Mouse (Mus musculus) myocyte (in vitro differentiated cells): ENCODE results near the gene Akap13.
A peak's percentile ranks its signal among the peaks of the same experiment; 100 is the strongest.

Experiments
- E2F4 ChIP-seq: IDR thresholded peaks from one replicate; pipeline ENCODE4 v1.6.1; 2011; ENCODE audit warnings: mild to moderate bottlenecking, control low read depth, moderate library complexity; ENCODE audit not compliant: insufficient read depth
- MAX ChIP-seq: IDR thresholded peaks from one replicate; pipeline ENCODE4 v1.6.1; 2011; ENCODE audit warnings: low read depth, mild to moderate bottlenecking, control low read depth
- MYOD1 ChIP-seq, 3 experiments: IDR thresholded peaks; one replicate each; pipeline ENCODE4 v1.6.1; 2011; ENCODE audit warnings: control low read depth in 2 of 3, low read depth in 2 of 3, mild to moderate bottlenecking in 2 of 3, moderate library complexity in 1 of 3; ENCODE audit not compliant: insufficient read length in 2 of 3, control insufficient read depth in 1 of 3
- MYOG ChIP-seq, 3 experiments: IDR thresholded peaks; one replicate each; pipeline ENCODE4 v1.6.1; 2011; ENCODE audit warnings: control low read depth in 2 of 3, low read depth in 2 of 3, mild to moderate bottlenecking in 2 of 3; ENCODE audit not compliant: insufficient read length in 2 of 3, control insufficient read depth in 1 of 3, insufficient read depth in 1 of 3
- POLR2A ChIP-seq: IDR thresholded peaks from one replicate; pipeline ENCODE4 v1.6.1; 2011; ENCODE audit warnings: low read depth, mild to moderate bottlenecking, control low read depth, moderate library complexity; ENCODE audit not compliant: insufficient read length
- POLR2AphosphoS2 ChIP-seq: IDR thresholded peaks from one replicate; pipeline ENCODE4 v1.6.1; 2011; ENCODE audit warnings: low read depth, control low read depth; ENCODE audit not compliant: insufficient read length
- REST ChIP-seq: IDR thresholded peaks from one replicate; pipeline ENCODE4 v1.6.1; 2011; ENCODE audit warnings: mild to moderate bottlenecking, control low read depth, moderate library complexity; ENCODE audit not compliant: insufficient read depth, insufficient read length
- SRF ChIP-seq: IDR thresholded peaks from one replicate; pipeline ENCODE4 v1.6.1; 2011; ENCODE audit warnings: low read depth; ENCODE audit not compliant: control insufficient read depth, insufficient read length
- USF1 ChIP-seq: IDR thresholded peaks from one replicate; pipeline ENCODE4 v1.6.1; 2011; ENCODE audit warnings: low read depth, mild to moderate bottlenecking, control low read depth, moderate library complexity

DNA sequence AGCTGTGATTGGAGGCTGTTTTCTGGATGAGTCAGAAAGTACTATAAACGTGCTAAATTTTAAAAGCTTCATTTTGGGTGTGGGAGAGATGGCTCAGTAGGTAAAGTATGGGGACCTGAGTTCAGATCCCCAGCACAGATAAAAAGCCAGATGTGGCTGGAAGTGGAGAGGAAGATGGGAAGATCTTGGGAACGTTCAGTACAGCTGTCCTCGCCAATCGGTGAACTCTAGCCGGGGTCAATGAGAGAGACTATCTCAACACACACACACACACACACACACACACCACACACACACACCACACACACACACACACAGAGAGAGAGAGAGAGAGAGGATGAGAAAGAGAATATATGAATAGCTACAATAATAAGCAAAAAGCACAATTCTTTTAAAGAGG lies 81.0 kb downstream of the Akap13 start:
- no peak for TF ChIP-seq E2F4
- TF ChIP-seq MYOD1 (IDR thresholded peaks at IDR 0.05; ENCODE audit: control insufficient read depth in 1 of 3, insufficient read length in 2 of 3, low read depth in 2 of 3), result peak in 2 of 3 experiments; percentile 65 to 73
- no peak for TF ChIP-seq POLR2AphosphoS2
- TF ChIP-seq POLR2A, result no peak
- no peak for TF ChIP-seq USF1
- TF ChIP-seq REST, result no peak
- no peak for TF ChIP-seq MAX
- TF ChIP-seq SRF, result no peak
- no peak for TF ChIP-seq MYOG (IDR thresholded peaks at IDR 0.05; ENCODE audit: control insufficient read depth in 1 of 3, insufficient read depth in 1 of 3, insufficient read length in 2 of 3, low read depth in 2 of 3)
